Mouse (Mus musculus) thymus, adult 2 months (tissue): ENCODE measurements around the gene Galc. TPM values are rescaled to one million over a fixed set of nuclear protein-coding genes. Genes with fewer than 3 reads are reported as not detected.

Source experiments
- DNase-seq: peaks from one replicate; pipeline ENCODE4 v3.0.0; 2021
- H3K27ac ChIP-seq: fragments of 200-500 bp; 2 replicates; pipeline ENCODE4 v1.5.1; 2012; ENCODE audit warnings: low read length, control low read depth; ENCODE audit not compliant: control insufficient read depth, insufficient read depth
- H3K27me3 ChIP-seq: fragments of 200-500 bp; 2 replicates; pipeline ENCODE4 v1.6.1; 2012; ENCODE audit warnings: mild to moderate bottlenecking, low read length, moderate library complexity, mixed read lengths; ENCODE audit not compliant: control insufficient read depth, insufficient read depth
- H3K36me3 ChIP-seq: fragments of 200-500 bp; 2 replicates; pipeline ENCODE4 v1.6.1; 2012; ENCODE audit warnings: mild to moderate bottlenecking, low read length, moderate library complexity; ENCODE audit not compliant: control insufficient read depth, insufficient read depth
- H3K4me1 ChIP-seq: fragments of 200-500 bp; replicated peaks from 2 replicates; pipeline ENCODE4 v1.6.1; 2012; ENCODE audit warnings: low read length; ENCODE audit not compliant: control insufficient read depth, insufficient read depth
- H3K4me3 ChIP-seq: fragments of 200-500 bp; 2 replicates; pipeline ENCODE4 v1.5.1; 2012; ENCODE audit warnings: mild to moderate bottlenecking, low read length, control low read depth, moderate library complexity; ENCODE audit not compliant: control insufficient read depth, insufficient read depth
- CTCF ChIP-seq: fragments of 200-500 bp; IDR thresholded peaks from 2 replicates; pipeline ENCODE4 v1.5.1; 2012; ENCODE audit warnings: mild to moderate bottlenecking, control low read depth, low read length, moderate library complexity, borderline replicate concordance; ENCODE audit not compliant: control insufficient read depth, poor library complexity, insufficient read depth; ENCODE audit errors: extremely low read depth
- POLR2A ChIP-seq: fragments of 200-500 bp; IDR thresholded peaks from 2 replicates; pipeline ENCODE4 v1.6.1; 2012; ENCODE audit warnings: mild to moderate bottlenecking, low read length, control low read depth, moderate library complexity; ENCODE audit not compliant: control insufficient read depth, poor library complexity, insufficient read depth; ENCODE audit errors: extremely low read depth
- WGBS: fragments of 180-500 bp; shearing (Covaris S2); methylation state at CpG from one replicate; pipeline ENCODE4 v1.1.7; 2018; 5-methylcytosine and 5-hydroxymethylcytosine counted together
- polyA plus RNA-seq: library from polyadenylated mRNA; depleted of rRNA; stranded (reverse); fragments of >200 nt; gene quantifications from 2 replicates; pipeline ENCODE4 v1.2.3, GENCODE M21; 2012

Galc gene
- polyA plus RNA-seq, 1 experiment: 9.3 TPM

GRCm38 (mm10) chr12:98187186-98187899 is 71.9 kb downstream of the Galc start:
- WGBS: 89% methylated on average over 8 of the region's 8 CpGs
- Histone ChIP-seq H3K27ac (no peak overlapping the region), H3K4me3 (no peak overlapping the region), H3K4me1 (no peaks in the 10 kb centered on the region), H3K27me3 (no peaks in the 10 kb centered on the region), H3K36me3 (no peaks in the 10 kb centered on the region)
- TF ChIP-seq POLR2A (no peak), CTCF (no peak)
- no peak for DNase-seq

DNA sequence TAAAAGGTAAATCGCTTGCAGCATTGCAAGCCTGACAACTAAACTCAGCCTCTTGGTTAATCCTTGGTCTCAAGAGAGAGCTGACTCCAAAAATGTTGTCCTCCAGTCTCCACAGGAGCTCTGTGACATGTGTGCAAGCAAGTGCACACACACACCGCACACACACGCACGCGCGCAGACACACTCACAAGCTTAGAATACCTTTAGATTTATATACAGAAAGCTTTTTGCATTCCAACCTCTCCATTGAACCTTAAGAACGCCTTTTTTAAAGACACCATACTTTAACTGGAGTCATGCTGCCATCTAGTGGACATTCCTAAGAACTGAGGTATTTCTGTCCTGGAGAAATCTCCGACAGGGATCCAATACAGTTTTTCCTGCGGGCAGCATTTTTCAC is 77.5 kb downstream of the Galc start:
- 0 out of 2 replicates have a peak, but pooled peaks have one; percentile 32 for TF ChIP-seq CTCF
- TF ChIP-seq POLR2A: no peak
- peak; percentile 6 for DNase-seq
- Histone ChIP-seq H3K27me3 (no peaks in the 10 kb centered on the region), H3K36me3 (no peaks in the 10 kb centered on the region), H3K4me3 (no peak overlapping the region), H3K27ac (no peak overlapping the region), H3K4me1 (no peaks in the 10 kb centered on the region)
- 23% methylated on average over 9 of the region's 9 CpGs for WGBS

GRCm38 (mm10) chr12:98180807-98181206 is 78.5 kb downstream of the Galc start:
- TF ChIP-seq CTCF (no peak), POLR2A (no peak)
- no peaks in the 10 kb centered on the region for H3K36me3 ChIP-seq
- H3K4me3 ChIP-seq: no peak overlapping the region
- no peaks in the 10 kb centered on the region for H3K27me3 ChIP-seq
- no peak overlapping the region for H3K27ac ChIP-seq
- DNase-seq: no peak
- WGBS: 95% methylated on average over 6 of the region's 6 CpGs
- H3K4me1 ChIP-seq: no peaks in the 10 kb centered on the region

- TF ChIP-seq POLR2A: no peak
- TF ChIP-seq CTCF: no peak
- H3K36me3 ChIP-seq: no peaks in the 10 kb centered on the region
- no peak overlapping the region for H3K27ac ChIP-seq
- WGBS: 91% methylated on average over 16 of the region's 16 CpGs
- H3K27me3 ChIP-seq: no peaks in the 10 kb centered on the region
- no peak overlapping the region for H3K4me3 ChIP-seq
- H3K4me1 ChIP-seq: no peaks in the 10 kb centered on the region
- no peak for DNase-seq
Measured at GRCm38 (mm10) chr12:98180235-98180800, 78.9 kb downstream of the Galc start.

DNA sequence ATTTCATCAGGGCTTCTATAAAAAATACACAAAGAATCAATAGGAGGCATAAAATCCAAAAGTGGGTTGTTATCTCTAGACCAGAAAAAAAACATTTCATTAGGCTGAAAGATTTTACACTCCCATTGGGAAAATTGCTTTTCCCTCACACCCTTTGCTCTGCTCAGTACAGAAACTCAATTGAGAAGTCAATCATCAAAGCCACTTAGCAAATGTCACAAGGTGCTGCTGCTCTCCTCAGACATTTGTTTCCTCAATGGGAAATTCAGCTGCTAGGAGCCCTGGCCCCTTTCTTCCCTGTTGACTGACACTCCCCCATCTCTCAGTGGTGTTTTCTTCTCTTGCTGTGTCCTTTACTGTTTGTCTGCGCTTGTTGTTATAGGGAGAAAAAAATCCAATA is 79.8 kb downstream of the Galc start:
- Histone ChIP-seq H3K36me3 (no peaks in the 10 kb centered on the region), H3K4me3 (no peak overlapping the region), H3K4me1 (no peaks in the 10 kb centered on the region), H3K27ac (no peak overlapping the region), H3K27me3 (no peaks in the 10 kb centered on the region)
- 90% methylated on average over 1 of the region's 1 CpGs for WGBS
- TF ChIP-seq CTCF: no peak
- no peak for TF ChIP-seq POLR2A
- DNase-seq: no peak

GRCm38 (mm10) chr12:98176632-98177031 is 82.6 kb downstream of the Galc start:
- H3K27ac ChIP-seq: no peak overlapping the region
- no peak for DNase-seq
- H3K27me3 ChIP-seq: no peaks in the 10 kb centered on the region
- no peaks in the 10 kb centered on the region for H3K36me3 ChIP-seq
- H3K4me3 ChIP-seq: no peak overlapping the region
- TF ChIP-seq CTCF (no peak), POLR2A (no peak)
- H3K4me1 ChIP-seq: no peaks in the 10 kb centered on the region
- 91% methylated on average over 2 of the region's 2 CpGs for WGBS
